Mouse (Mus musculus) frontal cortex, adult 2 months (tissue): ENCODE data around the gene G2e3. TPM values are rescaled to one million over a fixed set of nuclear protein-coding genes. Genes with fewer than 3 reads are reported as not detected.

ENCODE experiments used
- DNase-seq, 2 experiments: peaks; one replicate each; pipeline ENCODE4 v3.0.0; 2022; ENCODE audit warnings: low spot score in 1 of 2; ENCODE audit errors: extremely low spot score in 1 of 2
- polyA plus RNA-seq: library from polyadenylated mRNA; depleted of rRNA; stranded (reverse); fragments of >200 nt; gene quantifications from 2 replicates; pipeline ENCODE4 v1.2.3, GENCODE M21; 2012; rRNA removed

Gene G2e3
- polyA plus RNA-seq = 8.1 and 8.6 TPM in 2 replicates

DNA sequence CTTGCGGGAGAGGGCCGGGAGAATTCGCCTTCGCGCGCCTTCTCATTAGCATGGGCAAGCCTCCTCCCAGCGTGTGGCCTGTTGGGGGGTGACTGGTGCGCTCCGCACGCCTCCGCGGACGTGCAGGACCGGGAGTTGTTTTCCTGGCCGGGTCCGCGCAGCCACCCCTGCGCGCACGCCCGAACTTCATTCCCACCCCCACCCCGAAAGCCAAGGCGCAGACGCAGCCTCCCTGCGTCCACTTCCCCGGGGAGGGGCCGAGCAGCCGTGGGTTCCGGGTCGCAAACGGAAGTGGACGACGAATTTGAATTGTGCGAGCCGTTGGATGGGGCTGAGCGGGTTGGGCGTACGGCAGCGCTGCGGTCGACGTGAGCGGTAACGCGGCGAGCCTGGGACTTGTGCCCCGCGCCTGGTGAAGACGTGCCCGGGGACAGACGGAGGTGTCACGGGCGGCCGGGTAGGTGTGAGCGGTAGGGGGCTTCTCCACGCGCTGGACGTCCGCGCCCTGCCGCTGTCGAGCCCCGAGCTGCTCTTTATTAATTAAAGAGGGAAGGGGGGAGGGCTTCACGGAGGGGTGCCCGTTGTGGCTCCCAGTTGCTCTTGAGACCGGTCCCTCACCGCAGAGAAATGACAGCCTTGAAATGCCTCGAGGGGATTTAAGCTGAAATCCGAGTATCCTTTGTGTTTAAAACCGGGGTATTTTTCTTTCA, at the start of gene G2e3:
G2e3 (plus strand) TSS at position 74 of the 710 bp plus-strand sequence.
- DNase-seq = peak; percentile 57 to 85

- DNase-seq = no peak
Observed at GRCm38 (mm10) chr12:51323604-51324003, 24.3 kb upstream of the G2e3 start.

- no peak for DNase-seq
Observed at GRCm38 (mm10) chr12:51326819-51327218, 21.0 kb upstream of the G2e3 start.

DNA sequence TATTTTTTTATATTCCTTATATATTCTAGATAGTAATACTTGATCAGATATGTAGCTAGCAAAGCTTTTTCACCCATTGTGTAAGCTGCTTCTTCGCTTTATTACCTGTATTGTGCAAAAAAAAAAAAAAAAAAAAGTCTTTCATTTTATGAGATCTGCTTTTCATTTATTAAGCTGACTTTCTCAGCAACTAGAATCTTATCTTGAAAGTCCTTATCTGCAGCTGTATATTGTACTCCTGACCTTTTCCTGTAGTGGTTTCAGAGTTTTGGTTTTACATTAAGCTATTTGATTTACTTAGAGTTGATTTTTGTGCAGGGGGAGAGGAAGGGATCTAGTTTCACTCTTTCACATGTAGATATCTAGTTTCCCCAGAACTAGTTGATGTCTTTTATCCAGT, 10.8 kb upstream of the G2e3 start:
- no peak for DNase-seq

DNA sequence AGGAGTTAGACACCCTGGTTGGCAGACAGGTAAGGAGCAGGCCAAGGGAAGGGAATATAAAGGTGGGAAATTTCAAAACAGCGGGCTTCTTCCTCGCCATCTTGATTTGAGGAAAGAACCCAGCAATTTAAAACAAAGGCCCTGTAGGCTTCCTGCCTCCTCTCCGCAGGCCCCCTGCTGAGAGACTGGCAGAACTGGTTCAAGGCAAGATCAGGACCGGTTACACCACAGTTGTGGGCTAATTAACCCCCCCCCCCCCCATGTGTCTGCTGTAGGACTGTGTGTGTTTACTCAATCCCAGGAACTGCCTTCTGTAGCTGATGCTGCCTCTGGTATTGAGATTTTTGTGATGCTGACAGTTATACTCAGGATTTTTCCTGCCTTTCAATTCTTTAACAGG, 1.7 kb upstream of the G2e3 start:
- no peak for DNase-seq

DNA sequence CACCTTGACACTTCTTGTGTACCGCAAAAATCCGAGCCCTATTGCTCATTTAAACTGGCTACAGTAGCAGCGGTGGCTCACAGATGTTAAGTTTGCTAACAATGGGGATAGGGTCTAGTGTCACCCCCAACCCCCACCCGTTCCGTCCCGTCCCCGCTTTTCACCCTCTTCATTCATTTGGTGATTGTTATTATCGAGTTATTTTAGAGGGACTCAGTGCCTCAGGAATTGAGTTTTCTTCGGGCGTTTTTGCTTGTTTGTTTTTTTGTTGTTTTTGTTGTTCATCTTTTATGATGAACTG, 787 bp downstream of the G2e3 start:
- DNase-seq = no peak

DNA sequence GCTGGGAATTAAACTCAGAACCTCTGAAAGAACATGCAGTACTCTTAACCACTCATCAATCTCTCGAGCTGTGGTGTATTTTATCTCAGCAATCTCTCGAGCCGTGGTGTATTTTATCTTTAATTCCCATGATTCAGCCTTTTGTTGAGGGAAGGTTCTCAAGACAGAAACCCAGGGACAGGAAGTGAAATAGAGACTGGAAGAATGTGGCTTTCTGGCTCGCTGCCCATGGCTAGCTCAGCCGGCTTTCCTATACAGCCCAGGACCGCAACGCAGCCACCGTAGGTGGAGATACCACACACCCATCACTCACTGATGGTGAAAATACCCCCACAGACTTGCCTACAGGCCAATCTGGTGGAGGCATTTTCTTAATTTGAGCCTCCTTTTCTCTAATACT, 7.4 kb downstream of the G2e3 start:
- DNase-seq = no peak

GRCm38 (mm10) chr12:51361294-51361693, 13.4 kb downstream of the G2e3 start:
- DNase-seq = no peak

- no peak for DNase-seq
Observed at GRCm38 (mm10) chr12:51362898-51363297, 15.0 kb downstream of the G2e3 start.

DNA sequence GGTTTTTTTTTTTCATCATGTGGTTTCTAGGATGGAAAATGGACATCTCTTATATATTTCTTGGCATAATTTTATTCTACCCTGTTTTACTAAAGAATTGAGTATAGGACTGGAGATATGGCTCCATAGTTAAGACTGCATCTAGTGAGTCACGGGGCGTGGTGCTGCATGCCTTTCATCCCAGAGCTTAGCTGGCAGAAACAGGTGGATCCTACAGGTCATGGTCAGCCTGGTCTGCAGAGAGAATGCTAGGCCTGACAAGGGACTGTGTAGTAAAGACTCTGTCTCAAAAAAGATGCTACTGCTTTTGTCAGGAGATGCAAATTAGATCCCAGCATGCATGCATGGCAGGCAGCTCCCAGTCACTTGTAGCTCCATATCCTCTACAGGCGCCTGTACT, 20.6 kb downstream of the G2e3 start:
- DNase-seq = no peak

DNA sequence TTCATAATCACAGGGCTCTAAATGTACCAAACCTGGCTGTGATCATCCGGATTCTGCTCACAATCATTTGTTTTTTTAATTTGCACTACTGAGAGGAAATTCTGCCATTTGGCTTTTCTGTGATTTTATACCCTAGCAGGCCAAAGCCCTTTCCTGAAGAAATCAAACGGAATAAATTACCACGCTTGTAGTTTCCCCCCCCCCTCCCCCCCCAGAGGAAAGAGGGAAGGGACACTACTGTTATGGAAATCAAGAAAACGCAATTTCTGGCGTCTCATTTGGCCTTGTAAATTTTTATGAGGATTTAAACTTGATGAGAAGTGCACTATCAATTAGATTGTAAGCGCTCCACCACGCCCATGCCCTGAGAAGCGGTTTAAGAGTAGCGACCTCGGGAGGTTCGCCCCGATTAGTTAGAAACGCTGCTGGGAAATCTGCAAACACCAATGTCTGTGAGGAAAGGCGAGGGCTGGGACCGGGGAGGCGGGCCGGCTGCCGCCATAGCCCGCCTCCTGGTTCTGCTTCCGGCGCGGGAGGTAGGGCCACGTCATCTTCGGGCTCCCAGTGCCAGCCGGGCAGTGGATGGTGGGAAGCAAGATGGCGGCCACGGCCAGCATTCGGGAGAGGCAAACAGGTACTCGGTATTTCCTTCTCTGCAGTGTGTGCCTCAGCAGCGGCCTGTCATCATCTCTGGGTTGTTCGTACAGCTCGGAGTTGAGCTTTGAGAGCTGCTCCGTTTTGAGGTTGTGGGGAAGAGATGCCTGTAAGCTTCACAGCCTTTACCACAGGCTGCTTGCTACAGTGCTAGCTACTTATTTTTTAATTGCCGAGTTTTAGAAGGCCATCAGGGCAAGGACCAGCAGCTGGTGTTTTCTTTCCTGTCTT, 29.4 kb downstream of the G2e3 start, which contains the start of gene Scfd1:
Scfd1 (plus strand) TSS at position 508 of the 885 bp plus-strand sequence.
- peak; percentile 88 to 95 for DNase-seq

- DNase-seq = no peak
Observed at GRCm38 (mm10) chr12:51377888-51378190, 30.0 kb downstream of the G2e3 start.

- no peak for DNase-seq
Observed at GRCm38 (mm10) chr12:51399871-51400270, 52.0 kb downstream of the G2e3 start.

GRCm38 (mm10) chr12:51402060-51402698, 54.3 kb downstream of the G2e3 start:
- DNase-seq = peak in 1 of 2 experiments; percentile 36

DNA sequence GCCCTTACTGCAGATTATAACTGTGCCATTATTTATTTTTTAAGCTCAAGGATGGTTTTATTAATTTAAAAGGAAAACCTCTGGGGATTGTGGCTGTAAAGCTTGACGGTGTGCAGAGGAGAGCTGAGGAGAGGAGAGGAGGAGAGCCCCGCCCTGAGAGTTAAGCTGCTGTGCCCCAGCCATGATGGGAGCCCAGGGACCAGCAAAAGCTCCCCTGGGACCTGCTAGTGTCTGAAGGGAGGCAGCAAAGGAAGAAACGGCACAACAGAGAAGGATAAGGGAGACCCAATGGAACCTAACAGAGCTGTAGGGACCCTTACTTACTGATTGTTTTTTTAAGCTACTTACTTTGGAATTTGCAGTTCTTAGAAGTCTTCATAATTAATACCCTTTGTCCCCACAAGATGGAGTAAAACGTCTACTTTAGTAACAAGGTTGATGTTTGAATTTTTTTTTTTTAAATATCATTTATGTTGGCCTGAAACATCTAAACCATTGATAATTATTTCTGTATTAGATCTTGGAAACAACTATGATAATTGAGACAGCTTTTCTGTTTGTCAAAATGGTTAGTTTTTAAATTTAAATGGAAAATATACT, 56.2 kb downstream of the G2e3 start:
- DNase-seq = no peak

DNA sequence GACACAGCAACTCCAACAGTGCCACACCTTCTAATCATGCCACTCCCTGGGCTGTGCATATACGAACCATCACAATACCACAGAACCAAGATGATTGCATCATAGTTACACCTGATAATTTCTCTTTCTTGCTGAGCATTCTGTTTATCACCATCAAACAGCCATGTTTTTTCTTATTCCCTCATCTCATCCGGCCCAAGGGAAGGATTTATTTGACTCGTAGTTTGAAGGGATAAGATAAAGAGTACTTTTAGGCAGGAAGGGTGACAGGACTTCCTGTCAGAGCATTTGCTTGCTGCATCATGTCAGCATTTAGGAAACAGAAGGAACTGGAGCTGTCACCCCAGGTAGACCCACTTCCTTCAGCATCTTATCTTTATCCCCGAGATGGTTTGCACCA, 63.5 kb downstream of the G2e3 start:
- DNase-seq = no peak

Other genes with a start within 250 kb of the G2e3 start
- gene Scfd1, start 29.4 kb downstream of the G2e3 start, polyA plus RNA-seq = 24.1 and 29.8 TPM in 2 replicates
- 22.1 and 25.3 TPM in 2 replicates for gene Coch, start 245.3 kb downstream of the G2e3 start, polyA plus RNA-seq